Mouse (Mus musculus): Measurements from ENCODE around the gene Tmem56. TPM values are rescaled to one million over a fixed set of nuclear protein-coding genes. Genes with fewer than 3 reads are reported as not detected.

Tmem56 gene
- total RNA-seq, 2 experiments from 2014 or later, result 4.6 to 8.2 TPM

GRCm38 (mm10) chr3:121242111-121242936 lies 40.6 kb downstream of the Tmem56 start:
- ATAC-seq (replicated peaks; ENCODE audit: poor library complexity), result peak; percentile 22

GRCm38 (mm10) chr3:121240362-121241040 lies 42.4 kb downstream of the Tmem56 start:
- no peak for ATAC-seq (replicated peaks; ENCODE audit: poor library complexity)

GRCm38 (mm10) chr3:121239096-121239495 lies 43.8 kb downstream of the Tmem56 start:
- no peak for ATAC-seq (replicated peaks; ENCODE audit: poor library complexity)

- no peak for ATAC-seq (replicated peaks; ENCODE audit: poor library complexity)
Measured at GRCm38 (mm10) chr3:121224763-121225162, 58.1 kb downstream of the Tmem56 start.

GRCm38 (mm10) chr3:121224185-121224584 lies 58.7 kb downstream of the Tmem56 start:
- no peak for ATAC-seq (replicated peaks; ENCODE audit: poor library complexity)

- peak; percentile 70 for ATAC-seq (replicated peaks; ENCODE audit: poor library complexity)
Measured at GRCm38 (mm10) chr3:121221987-121222386, 60.9 kb downstream of the Tmem56 start.

- no peak for ATAC-seq (replicated peaks; ENCODE audit: poor library complexity)
Measured at GRCm38 (mm10) chr3:121217011-121217410, 65.9 kb downstream of the Tmem56 start.

- no peak for ATAC-seq (replicated peaks; ENCODE audit: poor library complexity)
Measured at GRCm38 (mm10) chr3:121213501-121213900, 69.4 kb downstream of the Tmem56 start.

GRCm38 (mm10) chr3:121212156-121212555 lies 70.7 kb downstream of the Tmem56 start:
- ATAC-seq (replicated peaks; ENCODE audit: poor library complexity), result no peak; the same call in 1 of the 2 replicates

GRCm38 (mm10) chr3:121208994-121209393 lies 73.9 kb downstream of the Tmem56 start:
- no peak for ATAC-seq (replicated peaks; ENCODE audit: poor library complexity)

GRCm38 (mm10) chr3:121206202-121206882 lies 76.6 kb downstream of the Tmem56 start:
- no peak for ATAC-seq (replicated peaks; ENCODE audit: poor library complexity)

GRCm38 (mm10) chr3:121202638-121203037 lies 80.3 kb downstream of the Tmem56 start:
- no peak for ATAC-seq (replicated peaks; ENCODE audit: poor library complexity)

GRCm38 (mm10) chr3:121201012-121201747 lies 81.7 kb downstream of the Tmem56 start:
- ATAC-seq (replicated peaks; ENCODE audit: poor library complexity), result peak; percentile 100

- ATAC-seq (replicated peaks; ENCODE audit: poor library complexity), result no peak
Measured at GRCm38 (mm10) chr3:121189199-121189598, 93.7 kb downstream of the Tmem56 start.

- no peak for ATAC-seq (replicated peaks; ENCODE audit: poor library complexity)
Measured at GRCm38 (mm10) chr3:121187510-121187909, 95.4 kb downstream of the Tmem56 start.

- ATAC-seq (replicated peaks; ENCODE audit: poor library complexity), result no peak
Measured at GRCm38 (mm10) chr3:121186925-121187324, 96.0 kb downstream of the Tmem56 start.

- ATAC-seq (replicated peaks; ENCODE audit: poor library complexity), result peak; percentile 44
Measured at GRCm38 (mm10) chr3:121185197-121185596, 97.7 kb downstream of the Tmem56 start.

GRCm38 (mm10) chr3:121176011-121176410 lies 106.9 kb downstream of the Tmem56 start:
- no peak for ATAC-seq (replicated peaks; ENCODE audit: poor library complexity)

- ATAC-seq (replicated peaks; ENCODE audit: poor library complexity), result no peak
Measured at GRCm38 (mm10) chr3:121174248-121174945, 108.5 kb downstream of the Tmem56 start.

- no peak for ATAC-seq (replicated peaks; ENCODE audit: poor library complexity)
Measured at GRCm38 (mm10) chr3:121172718-121173117, 110.2 kb downstream of the Tmem56 start.

Measured in megakaryocyte progenitor cell, adult 5-6 weeks (primary cell).